Mouse (Mus musculus) intestine, embryonic 15.5 days (tissue): ENCODE measurements around the gene Lmx1b. TPM values are rescaled to one million over a fixed set of nuclear protein-coding genes. Genes with fewer than 3 reads are reported as not detected.
A peak's percentile ranks its signal among the peaks of the same experiment; 100 is the strongest.

ENCODE experiments used
- ATAC-seq: fragments of 200-750 bp; cut with Nextera tagmentation; 2 replicates; pipeline ENCODE4 v1.8.0; 2017; ENCODE audit warnings: moderate TSS enrichment, moderate library complexity
- H3K27ac ChIP-seq: fragments of 300-500 bp; sonication (generic); 2 replicates; pipeline ENCODE4 v1.5.1; 2015; ENCODE audit warnings: mild to moderate bottlenecking, inconsistent platforms
- H3K27me3 ChIP-seq: fragments of 300-500 bp; sonication (generic); replicated peaks from 2 replicates; pipeline ENCODE4 v1.6.1; 2015; ENCODE audit warnings: inconsistent platforms
- H3K36me3 ChIP-seq: fragments of 300-500 bp; sonication (generic); 2 replicates; pipeline ENCODE4 v1.6.1; 2015; ENCODE audit warnings: inconsistent platforms
- H3K4me1 ChIP-seq: fragments of 300-500 bp; sonication (generic); replicated peaks from 2 replicates; pipeline ENCODE4 v1.6.1; 2015; ENCODE audit warnings: inconsistent platforms
- H3K4me2 ChIP-seq: fragments of 300-500 bp; sonication (generic); replicated peaks from 2 replicates; pipeline ENCODE4 v1.6.1; 2015; ENCODE audit warnings: mild to moderate bottlenecking, inconsistent platforms
- H3K4me3 ChIP-seq: fragments of 300-500 bp; sonication (generic); replicated peaks from 2 replicates; pipeline ENCODE4 v1.5.1; 2015; ENCODE audit warnings: inconsistent platforms
- H3K9ac ChIP-seq: fragments of 300-500 bp; sonication (generic); 2 replicates; pipeline ENCODE4 v1.6.1; 2015; ENCODE audit warnings: inconsistent platforms
- H3K9me3 ChIP-seq: fragments of 300-500 bp; sonication (generic); 2 replicates; pipeline ENCODE4 v1.6.1; 2016; ENCODE audit warnings: inconsistent platforms
- WGBS: fragments of 180-500 bp; shearing (Covaris S2); methylation state at CpG from one replicate; pipeline ENCODE4 v1.1.7; 2015; 5-methylcytosine and 5-hydroxymethylcytosine counted together
- polyA plus RNA-seq: library from polyadenylated mRNA; unstranded; fragments of >200 nt; fragmentation: Nextera tagmentation; extraction: Ambion mirVana; gene quantifications from 2 replicates; pipeline ENCODE4 v1.2.1, GENCODE M21; 2015

The Lmx1b gene
- polyA plus RNA-seq, 1 experiment from 2014 or later, result 0.05 TPM

DNA sequence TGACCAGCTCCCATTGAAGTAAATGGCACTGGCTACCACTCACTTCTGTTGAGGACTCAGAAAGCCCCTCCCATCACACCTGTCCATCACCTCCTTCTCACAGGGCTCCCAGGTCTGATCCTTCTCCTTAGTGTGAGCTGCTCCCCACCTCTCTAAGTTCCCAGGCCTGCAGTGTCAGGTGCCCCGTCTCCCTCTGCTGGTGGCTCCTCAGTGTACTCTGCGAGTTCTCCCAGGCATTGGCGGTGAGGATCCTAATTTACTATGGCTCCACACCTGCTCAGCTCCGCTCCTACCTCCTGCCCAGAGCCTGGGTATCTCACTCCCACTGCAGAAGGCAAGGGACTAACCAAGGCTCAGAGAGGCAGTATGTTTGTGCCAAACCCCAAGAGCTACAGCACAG is 57.0 kb downstream of the Lmx1b start:
- H3K9ac ChIP-seq, result no peak overlapping the region
- H3K36me3 ChIP-seq, result no peaks in the 10 kb centered on the region
- H3K27ac ChIP-seq, result no peak overlapping the region
- WGBS, result 11% methylated on average over 4 of the region's 4 CpGs
- H3K4me2 ChIP-seq, result no peak overlapping the region
- no peak for ATAC-seq
- no peaks in the 10 kb centered on the region for H3K9me3 ChIP-seq
- peaks cover 18% of the 10 kb centered on the region for H3K4me1 ChIP-seq
- no peak overlapping the region for H3K4me3 ChIP-seq
- H3K27me3 ChIP-seq, result peaks cover 55% of the 10 kb centered on the region

DNA sequence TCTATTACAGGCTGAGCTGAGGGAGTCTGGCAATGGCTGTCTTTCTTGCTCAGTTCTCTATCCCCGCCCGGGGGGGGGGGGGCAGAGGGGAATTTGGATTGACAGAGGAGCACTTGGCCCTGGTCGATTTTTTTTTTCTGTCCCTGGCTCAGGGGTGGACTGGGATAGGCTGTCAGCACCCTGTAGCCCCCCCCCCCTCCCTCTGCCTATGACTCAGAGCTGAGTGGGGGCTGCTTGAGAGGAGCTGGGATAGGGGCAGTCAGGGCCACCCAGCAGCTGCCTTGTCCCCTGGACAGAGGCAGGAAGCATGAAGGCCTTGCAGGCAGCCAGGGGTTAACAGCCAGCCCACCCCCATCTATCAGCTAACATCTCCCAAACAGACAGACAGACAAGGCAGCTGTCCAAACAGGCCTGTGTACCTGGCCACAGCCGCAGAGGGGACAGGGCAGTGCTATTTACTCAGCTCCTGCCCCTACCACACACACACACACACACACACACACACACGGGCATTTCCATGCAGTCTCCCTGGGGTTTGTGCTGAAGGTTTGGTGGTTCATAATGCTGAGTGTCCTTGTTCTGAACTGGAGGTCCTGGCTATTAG is 57.8 kb downstream of the Lmx1b start:
- Histone ChIP-seq H3K27me3 (peaks cover 62% of the 10 kb centered on the region), H3K27ac (no peak overlapping the region), H3K9ac (no peak overlapping the region), H3K36me3 (no peaks in the 10 kb centered on the region), H3K4me2 (no peak overlapping the region), H3K9me3 (no peaks in the 10 kb centered on the region), H3K4me1 (peaks cover 18% of the 10 kb centered on the region), H3K4me3 (no peak overlapping the region)
- WGBS, result 7% methylated on average over 4 of the region's 5 CpGs
- no peak for ATAC-seq

DNA sequence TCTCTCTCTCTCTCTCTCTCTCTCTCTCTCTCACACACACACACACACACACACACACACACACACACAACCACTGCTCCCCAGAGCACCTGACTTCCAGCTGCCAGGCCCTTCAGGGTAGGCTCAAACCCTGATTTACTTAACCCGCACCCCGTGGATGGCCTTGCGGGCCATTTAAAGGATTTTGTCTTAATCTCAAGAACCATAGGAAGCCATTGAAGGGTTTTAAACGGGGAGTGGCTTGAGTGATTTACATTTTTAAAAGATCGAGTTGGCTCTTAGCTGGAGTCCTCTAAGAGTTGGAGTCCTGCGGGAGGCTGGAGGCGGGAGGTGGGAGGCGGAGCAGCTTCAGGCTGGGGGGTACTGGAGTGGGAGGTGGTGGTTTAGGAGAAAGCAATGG is 58.4 kb downstream of the Lmx1b start:
- Histone ChIP-seq H3K27me3 (peaks cover 62% of the 10 kb centered on the region), H3K4me3 (no peak overlapping the region), H3K9ac (no peak overlapping the region), H3K4me1 (peaks cover 18% of the 10 kb centered on the region), H3K36me3 (no peaks in the 10 kb centered on the region), H3K9me3 (no peaks in the 10 kb centered on the region), H3K27ac (no peak overlapping the region), H3K4me2 (no peak overlapping the region)
- ATAC-seq, result no peak
- WGBS, result 21% methylated on average over 8 of the region's 8 CpGs

GRCm38 (mm10) chr2:33581449-33581777 is 58.9 kb downstream of the Lmx1b start:
- H3K27ac ChIP-seq, result no peak overlapping the region
- H3K36me3 ChIP-seq, result no peaks in the 10 kb centered on the region
- peak overlapping the region; percentile 59; the same call in 1 of the 2 replicates for H3K4me2 ChIP-seq
- no peak overlapping the region for H3K4me3 ChIP-seq
- no peak overlapping the region for H3K9ac ChIP-seq
- no peak for ATAC-seq
- peaks cover 18% of the 10 kb centered on the region for H3K4me1 ChIP-seq
- WGBS, result 5% methylated on average over 6 of the region's 6 CpGs
- H3K27me3 ChIP-seq, result peaks cover 62% of the 10 kb centered on the region
- H3K9me3 ChIP-seq, result no peaks in the 10 kb centered on the region

- H3K9me3 ChIP-seq, result no peaks in the 10 kb centered on the region
- peaks cover 18% of the 10 kb centered on the region for H3K4me1 ChIP-seq
- H3K9ac ChIP-seq, result no peak overlapping the region
- H3K27me3 ChIP-seq, result peaks cover 62% of the 10 kb centered on the region
- no peak overlapping the region for H3K27ac ChIP-seq
- ATAC-seq, result no peak
- no peaks in the 10 kb centered on the region for H3K36me3 ChIP-seq
- peak overlapping the region; percentile 25 for H3K4me3 ChIP-seq
- 2% methylated on average over 34 of the region's 34 CpGs for WGBS
- peak overlapping the region; percentile 59 for H3K4me2 ChIP-seq
Observed at GRCm38 (mm10) chr2:33580697-33581448, 59.4 kb downstream of the Lmx1b start.

DNA sequence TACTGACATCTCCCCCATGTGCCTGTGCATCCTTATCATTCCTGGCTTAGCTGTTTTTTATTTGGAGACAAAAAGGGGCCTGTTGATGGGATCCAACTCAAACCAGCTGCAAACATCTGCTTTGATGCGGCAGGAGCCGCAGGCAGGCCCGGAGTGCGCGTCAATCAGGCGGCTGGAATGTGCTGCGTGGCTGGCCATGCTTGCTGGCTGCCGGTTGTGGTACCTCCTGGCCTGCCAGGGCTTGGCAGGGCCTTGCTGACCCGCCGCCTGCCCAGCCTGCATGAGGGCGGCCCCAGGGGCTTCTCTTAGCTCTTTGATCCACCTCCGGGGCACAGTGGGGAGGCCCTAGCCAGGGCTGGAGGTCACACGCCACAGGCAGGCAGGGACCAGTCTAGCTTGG is 64.9 kb downstream of the Lmx1b start:
- 36% methylated on average over 13 of the region's 13 CpGs for WGBS
- no peak overlapping the region for H3K9ac ChIP-seq
- H3K27ac ChIP-seq, result no peak overlapping the region
- H3K9me3 ChIP-seq, result no peaks in the 10 kb centered on the region
- no peak overlapping the region for H3K4me3 ChIP-seq
- no peak for ATAC-seq
- H3K36me3 ChIP-seq, result no peaks in the 10 kb centered on the region
- H3K4me1 ChIP-seq, result 0 out of 2 replicates have a peak, but pooled peaks cover under 1% of the 10 kb centered on the region
- H3K27me3 ChIP-seq, result peaks cover 47% of the 10 kb centered on the region
- no peak overlapping the region for H3K4me2 ChIP-seq

- WGBS, result 93% methylated on average over 7 of the region's 7 CpGs
- no peaks in the 10 kb centered on the region for H3K4me1 ChIP-seq
- no peaks in the 10 kb centered on the region for H3K36me3 ChIP-seq
- ATAC-seq, result no peak
- no peak overlapping the region for H3K9ac ChIP-seq
- peaks cover 49% of the 10 kb centered on the region for H3K27me3 ChIP-seq
- H3K9me3 ChIP-seq, result no peaks in the 10 kb centered on the region
- no peak overlapping the region for H3K4me2 ChIP-seq
- H3K27ac ChIP-seq, result no peak overlapping the region
- H3K4me3 ChIP-seq, result no peak overlapping the region
Observed at GRCm38 (mm10) chr2:33573075-33573474, 67.2 kb downstream of the Lmx1b start.

DNA sequence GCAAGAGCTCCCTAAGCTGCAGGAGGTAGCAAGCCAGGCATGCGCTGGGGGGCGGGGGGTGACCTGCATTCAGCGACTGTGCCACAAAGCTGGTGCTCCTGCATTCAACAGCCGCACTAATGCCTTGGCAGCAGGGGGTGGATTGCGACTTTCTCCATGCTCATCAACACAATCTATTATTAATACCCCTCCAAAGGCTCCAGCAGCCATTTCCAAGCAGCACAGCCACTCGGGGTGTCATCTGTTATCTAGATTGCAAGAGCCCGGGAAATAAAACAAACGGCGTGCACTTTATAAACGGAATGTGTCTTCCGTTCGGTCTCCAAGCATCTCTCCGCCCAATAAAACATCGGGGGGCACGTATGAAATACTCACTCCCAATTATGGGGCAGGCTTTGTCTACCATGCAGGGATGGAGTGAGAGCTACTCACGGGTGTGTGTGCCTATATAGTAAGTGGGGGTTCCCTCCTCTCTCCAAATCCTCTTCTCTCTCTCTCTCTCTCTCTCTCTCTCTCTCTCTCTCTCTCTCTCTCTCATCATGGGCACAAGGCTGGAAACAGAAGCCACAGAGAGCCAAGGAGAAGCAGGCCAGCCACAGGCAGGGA is 69.0 kb downstream of the Lmx1b start:
- Histone ChIP-seq H3K27ac (no peak overlapping the region), H3K36me3 (no peaks in the 10 kb centered on the region), H3K4me3 (no peak overlapping the region), H3K9me3 (no peaks in the 10 kb centered on the region), H3K9ac (no peak overlapping the region), H3K4me2 (no peak overlapping the region), H3K4me1 (no peaks in the 10 kb centered on the region), H3K27me3 (peaks cover 48% of the 10 kb centered on the region)
- ATAC-seq, result no peak
- WGBS, result 32% methylated on average over 16 of the region's 16 CpGs

DNA sequence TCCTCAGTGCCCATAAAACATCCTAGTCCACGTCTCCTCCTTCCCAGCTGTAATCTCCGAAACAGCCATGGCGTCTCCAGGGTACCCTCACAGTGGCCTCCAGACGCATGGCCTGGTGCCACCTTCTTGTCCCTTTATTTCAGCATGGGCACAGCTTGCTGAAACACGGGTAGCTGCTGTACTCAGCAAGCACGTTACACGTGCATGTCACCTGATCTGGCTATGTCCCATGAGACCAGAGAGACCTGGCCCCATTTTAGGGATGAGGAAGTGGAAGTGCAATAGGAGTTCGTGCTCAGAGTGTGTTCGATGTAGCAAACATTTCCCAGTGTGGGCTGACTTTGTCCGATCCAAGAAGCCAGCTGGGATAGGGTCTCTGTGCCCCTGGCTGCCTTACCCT is 70.6 kb downstream of the Lmx1b start:
- Histone ChIP-seq H3K36me3 (no peaks in the 10 kb centered on the region), H3K27me3 (peaks cover 49% of the 10 kb centered on the region), H3K4me3 (no peak overlapping the region), H3K4me2 (no peak overlapping the region), H3K27ac (no peak overlapping the region), H3K9ac (no peak overlapping the region), H3K4me1 (0 out of 2 replicates have a peak, but pooled peaks cover 3% of the 10 kb centered on the region), H3K9me3 (no peaks in the 10 kb centered on the region)
- ATAC-seq, result no peak
- WGBS, result 63% methylated on average over 10 of the region's 10 CpGs

- ATAC-seq, result 0 out of 2 replicates have a peak, but pooled peaks have one; percentile 28
- no peaks in the 10 kb centered on the region for H3K36me3 ChIP-seq
- peak overlapping the region; percentile 17 for H3K4me2 ChIP-seq
- H3K27me3 ChIP-seq, result peaks cover 54% of the 10 kb centered on the region
- no peak overlapping the region for H3K9ac ChIP-seq
- no peaks in the 10 kb centered on the region for H3K9me3 ChIP-seq
- H3K4me1 ChIP-seq, result 0 out of 2 replicates have a peak, but pooled peaks cover 3% of the 10 kb centered on the region
- 19% methylated on average over 9 of the region's 9 CpGs for WGBS
- no peak overlapping the region for H3K27ac ChIP-seq
- H3K4me3 ChIP-seq, result no peak overlapping the region
Observed at GRCm38 (mm10) chr2:33569240-33569639, 71.1 kb downstream of the Lmx1b start.

- WGBS, result 61% methylated on average over 4 of the region's 4 CpGs
- Histone ChIP-seq H3K9me3 (no peaks in the 10 kb centered on the region), H3K36me3 (no peaks in the 10 kb centered on the region), H3K4me3 (no peak overlapping the region), H3K27me3 (peaks cover 44% of the 10 kb centered on the region), H3K4me1 (0 out of 2 replicates have a peak, but pooled peaks cover 3% of the 10 kb centered on the region), H3K27ac (no peak overlapping the region), H3K4me2 (no peak overlapping the region), H3K9ac (no peak overlapping the region)
- no peak for ATAC-seq
Observed at GRCm38 (mm10) chr2:33565886-33566285, 74.4 kb downstream of the Lmx1b start.

DNA sequence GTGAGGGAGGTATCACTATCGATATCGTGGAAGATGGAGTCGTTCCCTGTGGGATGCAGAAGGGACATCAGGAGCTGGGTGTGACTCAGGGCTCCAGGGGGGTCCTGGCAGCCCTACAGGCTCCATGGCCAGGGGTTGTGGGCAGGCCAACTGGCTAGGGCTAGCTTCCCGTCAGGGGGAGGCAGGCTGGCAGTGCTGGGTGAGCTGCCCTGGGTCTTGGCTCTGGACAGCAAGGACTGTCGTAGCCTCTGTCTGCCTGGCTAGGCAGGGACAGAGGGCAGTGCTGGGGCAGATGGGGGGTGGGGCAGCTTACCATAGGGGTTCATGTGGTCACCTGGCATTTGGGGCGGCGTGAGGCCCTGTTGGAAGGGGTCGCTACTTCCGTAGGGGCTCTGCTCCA is 75.6 kb downstream of the Lmx1b start:
- Histone ChIP-seq H3K36me3 (no peaks in the 10 kb centered on the region), H3K9me3 (no peaks in the 10 kb centered on the region), H3K27ac (no peak overlapping the region), H3K4me2 (no peak overlapping the region), H3K27me3 (peaks cover 33% of the 10 kb centered on the region), H3K9ac (no peak overlapping the region), H3K4me1 (0 out of 2 replicates have a peak, but pooled peaks cover 3% of the 10 kb centered on the region), H3K4me3 (no peak overlapping the region)
- ATAC-seq, result no peak
- WGBS, result 89% methylated on average over 9 of the region's 9 CpGs
